Mouse (Mus musculus): Measurements from ENCODE around the gene Pcnx4. TPM values are rescaled to one million over a fixed set of nuclear protein-coding genes. Genes with fewer than 3 reads are reported as not detected.

Pcnx4 gene
- total RNA-seq (2023), result under 1 TPM; 0.60 to 0.75 TPM

GRCm38 (mm10) chr12:72536021-72536597, at the start of gene Pcnx4:
Pcnx4 (plus strand) TSS chr12:72536383.

Other genes with a start within 250 kb of the Pcnx4 start
- gene Rtn1, start 127.3 kb upstream of the Pcnx4 start, total RNA-seq (2023), result under 1 TPM; 0.48 to 0.66 TPM
- not detected for gene Lrrc9, start 94.5 kb upstream of the Pcnx4 start, total RNA-seq (2023)
- gene Gm4756, start 113.3 kb downstream of the Pcnx4 start, total RNA-seq (2023), result not detected
- gene Dhrs7, start 128.5 kb downstream of the Pcnx4 start, total RNA-seq (2023), result 100 to 1,000 TPM; 221 to 231 TPM
- 100 to 1,000 TPM; 107 TPM for gene Ppm1a, start 221.1 kb downstream of the Pcnx4 start, total RNA-seq (2023)